Mouse (Mus musculus) lung, postnatal 0 days (tissue): ENCODE data around the gene Atpaf2.

ENCODE experiments used
- CTCF ChIP-seq: IDR thresholded peaks from 2 replicates; pipeline ENCODE4 v1.5.1; 2016; ENCODE audit warnings: antibody characterized with exemption, mild to moderate bottlenecking
- EP300 ChIP-seq: IDR thresholded peaks from 2 replicates; pipeline ENCODE4 v1.6.1; 2016; ENCODE audit warnings: antibody characterized with exemption, mild to moderate bottlenecking, control low read depth

DNA sequence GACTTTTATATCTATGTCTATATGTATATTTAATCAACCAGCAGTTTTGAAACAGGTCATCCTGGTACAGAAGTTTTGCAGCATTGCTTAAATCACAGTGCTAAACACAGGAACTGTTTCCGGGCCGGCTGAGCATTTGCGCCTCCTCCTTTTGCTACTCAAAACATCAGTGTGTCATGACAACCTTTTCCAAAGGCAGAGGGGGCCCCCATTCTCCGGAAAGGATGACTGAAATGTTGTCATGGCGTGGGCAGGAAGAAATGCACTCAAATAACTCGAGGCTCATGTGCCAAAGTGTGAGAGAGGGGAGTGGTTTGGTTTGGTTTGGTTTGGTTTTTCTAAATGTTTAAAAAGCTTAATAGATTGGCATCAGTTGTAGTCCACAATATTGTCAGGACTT lies 24.6 kb upstream of the Atpaf2 start:
- no peak for TF ChIP-seq CTCF
- TF ChIP-seq EP300 = no peak
